Mouse (Mus musculus): ENCODE results near the gene Tekt2. TPM values are rescaled to one million over a fixed set of nuclear protein-coding genes. Genes with fewer than 3 reads are reported as not detected.

The Tekt2 gene
- polyA plus RNA-seq, 1 experiment from 2014 or later = 7.1 TPM

DNA sequence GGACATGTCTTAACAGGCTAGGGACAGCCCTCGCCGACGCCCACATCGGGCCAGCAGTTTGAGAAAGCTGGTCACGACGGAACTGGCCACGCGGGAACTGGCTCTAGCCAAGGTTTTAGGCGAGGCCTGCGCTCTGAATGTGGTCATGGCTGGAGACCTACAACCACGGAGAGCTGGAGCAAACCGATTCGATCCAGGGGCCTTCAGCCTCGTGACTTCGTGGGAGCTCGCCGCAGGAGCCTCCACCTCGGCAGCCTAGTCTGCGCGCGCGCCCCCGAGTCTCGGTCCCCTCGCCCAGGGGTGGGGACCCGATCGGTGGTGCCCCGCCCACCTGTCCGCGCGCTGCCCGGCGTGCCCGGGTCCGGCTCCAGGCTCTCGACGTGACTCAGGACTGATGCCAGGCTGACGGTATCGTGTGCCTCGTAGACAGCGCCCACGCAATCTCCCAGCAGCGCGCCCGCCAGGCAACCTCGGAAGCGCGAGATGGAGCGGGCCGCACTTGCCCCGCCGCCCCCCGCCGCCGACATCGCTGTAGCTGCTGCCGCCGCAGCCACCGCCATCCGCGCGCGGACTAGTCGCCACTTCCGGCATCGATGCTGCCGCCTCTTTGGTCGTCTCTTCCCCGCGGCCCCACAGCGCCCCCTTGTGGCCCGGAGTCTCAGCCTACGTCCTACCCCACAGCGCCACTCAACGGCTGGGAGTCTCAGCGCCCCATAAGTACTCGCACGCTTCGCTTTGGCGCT lies 4.2 kb downstream of the Tekt2 start, which contains the start of gene Adprhl2:
Gene Adprhl2, minus strand, starts transcription at position 593 of the 743 bp plus-strand sequence.
- under 1% methylated on average over 80 of the region's 80 CpGs for WGBS
- peak within 1 kb of the TSS; percentile 88 for H3K4me3 ChIP-seq (replicated peaks)
- ATAC-seq = peak; percentile 92
- H3K36me3 ChIP-seq = peaks cover 17% of the 10 kb centered on the region
- H3K4me1 ChIP-seq (replicated peaks) = peaks cover 17% of the 10 kb centered on the region; the same call in 1 of the 2 replicates
- H3K27ac ChIP-seq = peak within 1 kb of the TSS; percentile 57
- peak within 1 kb of the TSS; percentile 77 for H3K4me2 ChIP-seq (replicated peaks)
- H3K27me3 ChIP-seq (replicated peaks) = 0 out of 2 replicates have a peak, but pooled peaks cover 3% of the 10 kb centered on the region
- peak within 1 kb of the TSS; percentile 87 for H3K9ac ChIP-seq
- H3K9me3 ChIP-seq = no peaks in the 10 kb centered on the region

DNA sequence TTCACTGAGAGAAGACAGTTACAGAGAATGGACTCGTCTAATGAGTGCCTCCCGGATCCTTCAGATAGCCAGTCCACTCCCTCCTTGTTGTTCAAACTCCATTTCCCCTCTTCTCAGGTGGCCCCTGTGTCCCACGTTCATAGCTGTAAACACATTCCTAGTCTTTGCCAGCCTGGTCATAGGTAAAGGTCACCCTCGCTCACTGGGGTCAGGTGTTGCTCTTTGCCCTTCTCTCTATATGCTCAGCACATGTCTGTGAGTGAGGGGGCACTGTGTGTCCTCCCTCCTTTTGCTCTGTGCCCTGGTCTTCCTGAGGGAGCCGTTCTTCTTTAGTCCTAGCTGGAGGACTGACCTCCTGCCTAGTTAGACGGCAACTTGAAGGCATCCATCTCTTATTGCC lies 5.7 kb downstream of the Tekt2 start:
- peaks cover 17% of the 10 kb centered on the region for H3K36me3 ChIP-seq
- no peak overlapping the region for H3K27ac ChIP-seq
- no peaks in the 10 kb centered on the region for H3K9me3 ChIP-seq
- H3K27me3 ChIP-seq (replicated peaks) = 0 out of 2 replicates have a peak, but pooled peaks cover 3% of the 10 kb centered on the region
- no peak for ATAC-seq
- H3K4me2 ChIP-seq (replicated peaks) = peak overlapping the region; percentile 77; the same call in 1 of the 2 replicates
- no peak overlapping the region for H3K4me3 ChIP-seq (replicated peaks)
- 87% methylated on average over 6 of the region's 6 CpGs for WGBS
- H3K4me1 ChIP-seq (replicated peaks) = peaks cover 10% of the 10 kb centered on the region
- H3K9ac ChIP-seq = no peak overlapping the region

DNA sequence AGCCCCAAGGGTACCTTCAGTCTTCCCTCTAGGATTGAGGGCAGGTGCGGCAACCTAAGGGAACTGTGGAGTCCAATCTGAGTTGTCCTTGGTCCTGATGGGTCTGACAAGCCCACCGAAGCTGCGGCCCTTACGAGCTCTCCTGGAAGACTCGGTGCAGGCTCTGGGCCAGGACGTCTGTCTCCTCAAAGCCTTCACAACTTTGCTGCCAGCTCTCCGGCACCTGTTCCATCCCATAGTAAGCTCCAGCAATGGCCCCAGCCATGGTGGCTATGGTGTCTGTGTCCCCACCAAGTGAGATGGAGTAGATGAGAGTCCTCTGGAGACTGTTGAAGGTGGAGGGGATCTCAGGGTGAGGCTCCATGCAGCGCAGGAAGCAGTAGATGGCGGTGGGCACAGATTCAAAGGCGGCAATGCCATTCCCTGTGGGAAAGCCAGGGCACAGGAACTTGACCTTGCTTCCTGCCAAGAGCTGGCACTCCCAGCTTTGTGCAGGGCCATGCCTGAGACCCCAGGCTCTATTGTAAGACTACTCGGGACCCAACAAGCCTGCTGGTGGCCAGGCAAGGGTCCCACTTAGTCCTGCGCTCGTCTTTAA lies 8.9 kb downstream of the Tekt2 start:
- Histone ChIP-seq H3K4me2 (replicated peaks) (no peak overlapping the region), H3K4me3 (replicated peaks) (no peak overlapping the region), H3K9me3 (no peaks in the 10 kb centered on the region), H3K27me3 (replicated peaks) (no peaks in the 10 kb centered on the region), H3K27ac (no peak overlapping the region), H3K4me1 (replicated peaks) (peaks cover 10% of the 10 kb centered on the region), H3K36me3 (peaks cover 17% of the 10 kb centered on the region), H3K9ac (no peak overlapping the region)
- ATAC-seq = no peak
- 89% methylated on average over 13 of the region's 13 CpGs for WGBS

DNA sequence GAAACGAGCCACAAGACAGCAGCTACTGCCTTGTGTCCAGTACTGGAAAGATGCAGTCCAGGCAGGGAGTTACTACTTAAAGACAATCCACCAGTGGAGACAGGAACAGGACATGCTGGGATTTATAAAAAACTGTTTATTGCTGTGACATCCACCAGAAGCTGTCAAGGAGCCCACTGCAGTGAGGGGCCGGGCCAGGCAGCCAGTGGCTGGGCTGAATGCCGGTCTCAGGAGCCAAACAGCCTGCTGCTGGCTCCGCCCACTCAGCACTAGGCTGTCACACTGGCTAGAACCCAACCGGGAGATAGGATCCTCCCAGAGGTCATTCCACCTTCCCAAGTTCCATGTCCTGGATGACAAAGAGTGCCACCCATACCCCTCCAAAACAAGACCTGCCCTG lies 9.6 kb downstream of the Tekt2 start:
- Histone ChIP-seq H3K9ac (no peak overlapping the region), H3K27me3 (replicated peaks) (no peaks in the 10 kb centered on the region), H3K4me1 (replicated peaks) (peaks cover 10% of the 10 kb centered on the region), H3K27ac (no peak overlapping the region), H3K9me3 (no peaks in the 10 kb centered on the region), H3K4me2 (replicated peaks) (no peak overlapping the region), H3K36me3 (peaks cover 17% of the 10 kb centered on the region), H3K4me3 (replicated peaks) (no peak overlapping the region)
- ATAC-seq = 0 out of 2 replicates have a peak, but pooled peaks have one; percentile 46
- WGBS = 26% methylated on average over 5 of the region's 5 CpGs

DNA sequence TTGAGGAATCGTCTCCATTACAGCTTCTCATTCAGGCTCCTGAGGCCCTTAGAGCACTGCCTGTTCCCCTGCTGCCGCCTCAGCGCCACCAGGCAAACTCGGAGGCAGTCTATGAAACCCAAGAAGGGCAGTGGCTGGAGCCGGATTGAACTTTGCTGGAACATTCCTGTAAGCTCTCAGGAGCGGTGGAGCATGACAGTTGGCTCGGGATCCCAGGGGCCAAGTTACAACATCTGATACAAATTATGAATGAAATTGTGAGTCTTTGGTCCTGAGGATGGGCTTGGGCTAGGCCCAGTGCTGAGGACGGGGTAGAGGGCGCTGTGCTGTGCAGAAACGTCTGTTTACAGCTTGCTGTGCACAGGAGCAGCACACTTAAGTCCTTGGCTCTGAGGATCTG lies 11.1 kb downstream of the Tekt2 start:
- Histone ChIP-seq H3K27ac (no peak overlapping the region), H3K4me2 (replicated peaks) (no peak overlapping the region), H3K4me1 (replicated peaks) (peaks cover 6% of the 10 kb centered on the region), H3K27me3 (replicated peaks) (0 out of 2 replicates have a peak, but pooled peaks cover under 1% of the 10 kb centered on the region), H3K4me3 (replicated peaks) (no peak overlapping the region), H3K36me3 (peaks cover 17% of the 10 kb centered on the region), H3K9me3 (no peaks in the 10 kb centered on the region), H3K9ac (no peak overlapping the region)
- WGBS = 67% methylated on average over 10 of the region's 10 CpGs
- ATAC-seq = no peak

DNA sequence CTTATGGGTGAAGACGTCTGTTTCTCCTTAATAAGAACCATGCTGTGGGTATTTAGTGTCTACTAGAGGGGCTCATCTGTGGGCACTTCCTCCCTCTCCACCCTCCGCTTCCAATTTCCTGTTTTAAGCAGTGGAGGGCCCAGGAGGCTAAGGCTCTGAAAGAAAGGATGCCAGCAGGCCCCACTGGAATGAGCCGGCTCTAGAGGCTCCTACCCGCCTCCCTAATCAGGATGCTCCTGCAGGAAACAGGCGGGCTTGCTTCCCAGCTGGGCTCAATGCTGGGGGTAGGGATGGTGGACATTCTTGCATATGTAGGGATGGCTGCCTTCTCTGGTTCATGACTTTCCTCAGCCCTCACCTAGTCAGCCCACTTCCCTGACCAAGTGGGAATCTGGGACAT lies 12.3 kb downstream of the Tekt2 start:
- Histone ChIP-seq H3K27me3 (replicated peaks) (0 out of 2 replicates have a peak, but pooled peaks cover 3% of the 10 kb centered on the region), H3K36me3 (peaks cover 17% of the 10 kb centered on the region), H3K27ac (no peak overlapping the region), H3K9me3 (no peaks in the 10 kb centered on the region), H3K4me3 (replicated peaks) (no peak overlapping the region), H3K9ac (no peak overlapping the region), H3K4me2 (replicated peaks) (no peak overlapping the region), H3K4me1 (replicated peaks) (peaks cover 8% of the 10 kb centered on the region)
- WGBS = 38% methylated on average over 5 of the region's 5 CpGs
- no peak for ATAC-seq

DNA sequence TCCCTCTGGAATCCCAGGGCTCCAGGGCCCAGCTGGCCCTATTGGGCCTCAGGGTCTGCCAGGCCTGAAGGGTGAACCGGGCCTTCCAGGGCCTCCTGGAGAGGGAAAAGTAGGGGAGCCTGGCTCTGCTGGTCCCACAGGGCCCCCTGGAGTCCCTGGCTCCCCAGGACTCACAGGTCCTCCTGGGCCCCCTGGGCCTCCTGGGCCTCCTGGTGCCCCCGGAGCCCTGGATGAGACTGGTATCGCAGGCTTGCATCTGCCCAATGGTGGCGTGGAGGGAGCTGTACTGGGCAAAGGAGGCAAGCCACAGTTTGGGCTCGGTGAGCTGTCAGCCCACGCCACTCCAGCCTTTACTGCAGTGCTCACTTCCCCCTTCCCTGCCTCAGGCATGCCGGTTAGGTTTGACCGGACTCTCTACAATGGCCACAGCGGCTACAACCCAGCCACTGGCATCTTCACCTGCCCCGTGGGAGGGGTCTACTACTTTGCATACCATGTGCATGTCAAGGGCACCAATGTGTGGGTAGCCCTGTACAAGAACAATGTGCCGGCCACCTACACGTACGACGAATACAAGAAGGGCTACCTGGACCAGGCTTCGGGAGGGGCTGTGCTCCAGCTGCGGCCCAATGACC lies 13.8 kb downstream of the Tekt2 start:
- ATAC-seq = no peak
- no peak overlapping the region for H3K27ac ChIP-seq

DNA sequence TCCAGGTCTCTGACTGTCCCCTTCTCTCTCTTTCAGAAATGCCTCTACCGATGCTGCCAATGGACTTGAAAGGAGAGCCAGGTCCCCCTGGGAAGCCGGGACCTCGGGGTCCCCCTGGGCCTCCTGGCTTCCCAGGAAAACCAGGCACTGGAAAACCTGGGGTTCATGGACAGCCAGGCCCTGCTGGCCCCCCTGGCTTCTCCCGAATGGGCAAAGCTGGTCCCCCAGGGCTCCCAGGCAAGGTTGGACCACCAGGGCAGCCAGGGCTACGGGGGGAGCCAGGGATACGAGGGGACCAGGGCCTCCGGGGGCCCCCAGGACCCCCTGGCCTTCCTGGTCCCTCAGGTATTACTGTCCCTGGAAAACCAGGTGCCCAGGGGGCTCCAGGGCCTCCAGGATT lies 15.1 kb downstream of the Tekt2 start:
- H3K9ac ChIP-seq = 0 out of 2 replicates have a peak overlapping the region, but pooled peaks have one; percentile 1
- no peak overlapping the region for H3K27ac ChIP-seq
- no peaks in the 10 kb centered on the region for H3K36me3 ChIP-seq
- no peak overlapping the region for H3K4me2 ChIP-seq (replicated peaks)
- no peak overlapping the region for H3K4me3 ChIP-seq (replicated peaks)
- no peak for ATAC-seq
- H3K4me1 ChIP-seq (replicated peaks) = peaks cover 8% of the 10 kb centered on the region
- 0 out of 2 replicates have a peak, but pooled peaks cover 3% of the 10 kb centered on the region for H3K27me3 ChIP-seq (replicated peaks)
- H3K9me3 ChIP-seq = no peaks in the 10 kb centered on the region
- WGBS = 74% methylated on average over 7 of the region's 7 CpGs

More for the DNA sequence above, 13.8 kb downstream of the Tekt2 start:
- H3K9ac ChIP-seq = no peak overlapping the region
- peaks cover 4% of the 10 kb centered on the region for H3K36me3 ChIP-seq
- no peak overlapping the region for H3K4me3 ChIP-seq (replicated peaks)
- 88% methylated on average over 16 of the region's 16 CpGs for WGBS
- no peaks in the 10 kb centered on the region for H3K9me3 ChIP-seq
- H3K4me2 ChIP-seq (replicated peaks) = no peak overlapping the region
- peaks cover 8% of the 10 kb centered on the region for H3K4me1 ChIP-seq (replicated peaks)
- H3K27me3 ChIP-seq (replicated peaks) = 0 out of 2 replicates have a peak, but pooled peaks cover 3% of the 10 kb centered on the region

DNA sequence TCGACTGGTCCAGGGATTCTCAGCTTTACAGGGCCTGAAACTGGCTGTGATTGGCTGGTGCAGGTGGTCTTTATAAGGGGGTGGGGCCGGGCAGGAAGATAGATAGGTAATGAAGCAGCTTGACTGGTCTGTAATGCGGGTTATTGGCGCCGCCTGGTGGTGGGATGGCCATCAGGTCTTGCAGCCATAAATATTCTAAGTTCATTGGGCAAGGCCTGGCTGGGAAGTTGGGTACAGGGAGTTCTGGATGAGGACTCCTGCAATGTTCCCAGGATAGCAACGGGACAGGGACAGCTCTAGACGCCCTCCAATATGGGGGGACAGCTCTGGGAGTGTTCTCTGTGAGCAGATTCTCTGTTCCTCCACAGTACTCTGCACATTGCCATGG lies 15.6 kb downstream of the Tekt2 start:
- peak overlapping the region; percentile 53 for H3K4me2 ChIP-seq (replicated peaks)
- no peak overlapping the region; the same call in 1 of the 2 replicates for H3K9ac ChIP-seq
- H3K36me3 ChIP-seq = no peaks in the 10 kb centered on the region
- 0 out of 2 replicates have a peak overlapping the region, but pooled peaks have one; percentile 17 for H3K4me3 ChIP-seq (replicated peaks)
- WGBS = 2% methylated on average over 7 of the region's 7 CpGs
- no peak overlapping the region for H3K27ac ChIP-seq
- H3K27me3 ChIP-seq (replicated peaks) = 0 out of 2 replicates have a peak, but pooled peaks cover 3% of the 10 kb centered on the region
- no peaks in the 10 kb centered on the region for H3K9me3 ChIP-seq
- peaks cover 8% of the 10 kb centered on the region for H3K4me1 ChIP-seq (replicated peaks)
- peak; percentile 80 for ATAC-seq

DNA sequence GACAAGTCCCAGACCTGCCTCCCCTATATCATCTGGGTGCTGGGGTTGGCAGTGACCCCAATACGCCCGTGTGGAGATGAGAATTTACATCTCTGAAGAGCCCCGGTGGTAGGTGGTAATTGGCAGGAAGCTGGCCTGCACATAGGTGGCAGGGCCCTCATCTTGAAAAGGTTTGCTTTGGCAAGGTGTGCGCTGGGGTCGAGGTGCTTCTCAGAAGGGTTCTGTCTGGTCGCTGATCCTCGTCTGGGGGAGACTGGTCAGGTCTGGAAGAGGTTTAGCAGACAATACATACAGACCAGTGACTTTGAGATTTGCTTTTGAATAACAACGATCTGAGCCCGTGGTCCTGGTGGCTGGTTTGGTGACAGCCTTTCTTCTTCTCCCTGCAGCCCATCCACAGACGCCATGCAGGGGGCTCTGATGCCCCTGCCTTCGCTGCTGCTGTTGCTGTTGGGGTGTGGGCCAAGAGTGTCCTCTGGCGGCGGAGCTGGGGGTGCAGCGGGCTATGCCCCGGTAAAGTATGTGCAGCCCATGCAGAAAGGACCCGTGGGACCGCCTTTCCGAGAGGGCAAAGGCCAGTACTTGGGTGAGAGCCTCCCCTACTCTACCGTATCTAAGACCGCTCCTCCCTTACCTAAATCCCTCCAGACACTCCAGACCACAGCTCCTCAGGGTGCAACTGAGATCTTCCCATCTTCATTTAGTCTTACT lies 16.1 kb downstream of the Tekt2 start:
- 14% methylated on average over 20 of the region's 20 CpGs for WGBS
- Histone ChIP-seq H3K9me3 (no peaks in the 10 kb centered on the region), H3K4me1 (replicated peaks) (peaks cover 7% of the 10 kb centered on the region), H3K9ac (no peak overlapping the region; the same call in 1 of the 2 replicates), H3K27me3 (replicated peaks) (0 out of 2 replicates have a peak, but pooled peaks cover 3% of the 10 kb centered on the region), H3K27ac (no peak overlapping the region), H3K4me3 (replicated peaks) (0 out of 2 replicates have a peak overlapping the region, but pooled peaks have one; percentile 17), H3K36me3 (no peaks in the 10 kb centered on the region), H3K4me2 (replicated peaks) (peak overlapping the region; percentile 53)
- peak; percentile 67 for ATAC-seq

DNA sequence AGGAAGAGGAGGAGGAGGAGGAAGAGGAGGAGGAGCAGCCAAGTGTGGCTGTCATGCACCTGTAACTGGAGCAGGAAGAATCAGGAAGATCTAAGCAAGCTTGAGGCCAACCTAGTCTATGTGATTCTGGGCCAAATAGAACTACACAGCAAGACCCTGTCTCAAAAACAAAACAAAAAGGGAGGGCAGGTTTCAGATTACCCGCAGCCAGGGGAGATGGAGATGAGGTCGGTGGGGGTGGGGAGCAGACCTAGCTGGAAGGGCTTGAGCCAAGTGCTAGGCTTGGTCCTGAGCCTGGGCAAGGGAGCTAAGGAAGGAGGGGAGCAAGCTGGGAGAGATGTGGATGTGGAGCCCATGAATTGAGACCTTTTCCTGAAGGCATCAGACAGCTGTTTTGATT lies 18.7 kb downstream of the Tekt2 start:
- H3K4me2 ChIP-seq (replicated peaks) = no peak overlapping the region
- 12% methylated on average over 2 of the region's 2 CpGs for WGBS
- H3K9ac ChIP-seq = no peak overlapping the region
- peaks cover 5% of the 10 kb centered on the region for H3K4me1 ChIP-seq (replicated peaks)
- no peak overlapping the region for H3K27ac ChIP-seq
- no peaks in the 10 kb centered on the region for H3K36me3 ChIP-seq
- H3K27me3 ChIP-seq (replicated peaks) = peaks cover 18% of the 10 kb centered on the region
- no peak for ATAC-seq
- no peak overlapping the region for H3K4me3 ChIP-seq (replicated peaks)
- H3K9me3 ChIP-seq = no peaks in the 10 kb centered on the region
